Mouse (Mus musculus) intestine, postnatal 0 days (tissue): Measurements from ENCODE around the gene Glis3. TPM values are rescaled to one million over a fixed set of nuclear protein-coding genes. Genes with fewer than 3 reads are reported as not detected.

Source experiments
- ATAC-seq: fragments of 200-750 bp; cut with Nextera tagmentation; 2 replicates; pipeline ENCODE4 v1.8.0; 2017; ENCODE audit warnings: mild to moderate bottlenecking, moderate TSS enrichment, moderate library complexity
- H3K27ac ChIP-seq: fragments of 300-500 bp; sonication (generic); 2 replicates; pipeline ENCODE4 v1.5.1; 2014; ENCODE audit warnings: mild to moderate bottlenecking, low read depth, low read length, moderate library complexity
- H3K27me3 ChIP-seq: fragments of 300-500 bp; sonication (generic); replicated peaks from 2 replicates; pipeline ENCODE4 v1.6.1; 2014; ENCODE audit warnings: low read length, mixed read lengths; ENCODE audit not compliant: control insufficient read depth, insufficient read depth
- H3K36me3 ChIP-seq: fragments of 300-500 bp; sonication (generic); 2 replicates; pipeline ENCODE4 v1.6.1; 2014; ENCODE audit warnings: mild to moderate bottlenecking, moderate library complexity; ENCODE audit not compliant: control insufficient read depth, insufficient read depth
- H3K4me1 ChIP-seq: fragments of 300-500 bp; sonication (generic); replicated peaks from 2 replicates; pipeline ENCODE4 v1.6.1; 2014; ENCODE audit warnings: antibody characterized with exemption, low read length, mixed read lengths; ENCODE audit not compliant: control insufficient read depth, insufficient read depth
- H3K4me2 ChIP-seq: fragments of 300-500 bp; sonication (generic); replicated peaks from 2 replicates; pipeline ENCODE4 v1.6.1; 2014; ENCODE audit warnings: low read depth, mild to moderate bottlenecking, moderate library complexity
- H3K4me3 ChIP-seq: fragments of 300-500 bp; sonication (generic); 2 replicates; pipeline ENCODE4 v1.5.1; 2014; ENCODE audit warnings: low read depth, low read length
- H3K9ac ChIP-seq: fragments of 300-500 bp; sonication (generic); 2 replicates; pipeline ENCODE4 v1.6.1; 2014; ENCODE audit warnings: mild to moderate bottlenecking, low read depth, low read length
- H3K9me3 ChIP-seq: fragments of 300-500 bp; sonication (generic); 2 replicates; pipeline ENCODE4 v1.6.1; 2016; ENCODE audit warnings: mixed run types; ENCODE audit not compliant: control insufficient read depth
- CTCF ChIP-seq: sonication (generic); IDR thresholded peaks from 2 replicates; pipeline ENCODE4 v1.5.1; 2016; ENCODE audit warnings: low read depth, mild to moderate bottlenecking, control low read depth, antibody characterized with exemption, moderate library complexity
- WGBS: fragments of 180-500 bp; shearing (Covaris S2); extraction: QIAGEN DNeasy Blood & Tissue Kit; methylation state at CpG from one replicate; pipeline ENCODE4 v1.1.7; 2014; 5-methylcytosine and 5-hydroxymethylcytosine counted together
- polyA plus RNA-seq: library from polyadenylated mRNA; unstranded; fragments of >200 nt; fragmentation: Nextera tagmentation; extraction: Ambion mirVana; gene quantifications from 2 replicates; pipeline ENCODE4 v1.2.1, GENCODE M21; 2015

Gene Glis3
- polyA plus RNA-seq, 1 experiment from 2014 or later, result 0.86 TPM

DNA sequence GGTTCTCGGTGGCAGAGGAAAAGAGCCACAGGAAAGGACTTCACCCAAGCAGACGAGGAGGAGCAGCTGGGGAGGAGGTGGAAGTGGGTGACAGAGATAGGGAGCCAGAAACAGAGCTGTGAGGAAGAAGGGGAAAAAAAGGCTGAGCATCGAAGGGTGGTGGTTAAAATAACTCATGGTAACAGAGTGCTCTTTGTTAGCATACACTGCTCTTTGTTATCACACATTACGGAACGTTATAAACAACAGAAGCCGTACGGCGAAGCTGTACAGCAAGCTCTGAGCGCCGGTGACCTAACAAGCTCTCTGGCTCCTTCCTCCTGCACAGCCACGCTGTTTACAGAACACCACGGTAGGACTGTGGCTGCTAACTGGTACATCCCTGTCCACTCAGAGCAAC lies 176.9 kb downstream of the Glis3 start:
- no peaks in the 10 kb centered on the region for H3K4me1 ChIP-seq
- H3K9me3 ChIP-seq, result no peaks in the 10 kb centered on the region
- no peak for ATAC-seq
- H3K36me3 ChIP-seq, result no peaks in the 10 kb centered on the region
- H3K27me3 ChIP-seq, result no peaks in the 10 kb centered on the region
- no peak overlapping the region for H3K27ac ChIP-seq
- H3K9ac ChIP-seq, result no peak overlapping the region
- H3K4me3 ChIP-seq, result no peak overlapping the region
- 29% methylated on average over 11 of the region's 12 CpGs for WGBS
- no peak overlapping the region for H3K4me2 ChIP-seq
- TF ChIP-seq CTCF, result no peak

DNA sequence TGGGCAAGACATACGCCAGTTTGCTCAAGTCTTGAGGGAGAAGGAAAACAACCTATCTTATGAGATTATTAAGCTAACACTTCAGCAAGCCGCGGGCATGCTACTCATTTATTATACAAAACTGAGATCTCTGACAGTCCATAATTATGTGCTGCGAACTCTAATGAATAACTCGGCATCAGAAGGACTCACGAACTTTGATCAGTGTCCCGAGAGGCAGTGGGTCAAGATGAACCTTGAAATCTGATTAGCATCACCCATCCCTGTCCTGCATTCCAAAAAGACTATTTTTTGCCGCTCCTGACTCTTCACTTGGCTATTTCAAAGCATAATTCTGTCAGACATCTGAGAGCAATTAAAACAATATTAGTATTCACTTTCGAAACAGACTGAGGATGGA lies 178.9 kb downstream of the Glis3 start:
- no peak overlapping the region for H3K4me2 ChIP-seq
- 84% methylated on average over 9 of the region's 9 CpGs for WGBS
- no peak for ATAC-seq
- H3K4me1 ChIP-seq, result no peaks in the 10 kb centered on the region; the same call in 1 of the 2 replicates
- no peak overlapping the region for H3K9ac ChIP-seq
- H3K4me3 ChIP-seq, result no peak overlapping the region
- H3K36me3 ChIP-seq, result no peaks in the 10 kb centered on the region
- no peak for TF ChIP-seq CTCF
- no peaks in the 10 kb centered on the region for H3K9me3 ChIP-seq
- no peaks in the 10 kb centered on the region for H3K27me3 ChIP-seq
- no peak overlapping the region for H3K27ac ChIP-seq

DNA sequence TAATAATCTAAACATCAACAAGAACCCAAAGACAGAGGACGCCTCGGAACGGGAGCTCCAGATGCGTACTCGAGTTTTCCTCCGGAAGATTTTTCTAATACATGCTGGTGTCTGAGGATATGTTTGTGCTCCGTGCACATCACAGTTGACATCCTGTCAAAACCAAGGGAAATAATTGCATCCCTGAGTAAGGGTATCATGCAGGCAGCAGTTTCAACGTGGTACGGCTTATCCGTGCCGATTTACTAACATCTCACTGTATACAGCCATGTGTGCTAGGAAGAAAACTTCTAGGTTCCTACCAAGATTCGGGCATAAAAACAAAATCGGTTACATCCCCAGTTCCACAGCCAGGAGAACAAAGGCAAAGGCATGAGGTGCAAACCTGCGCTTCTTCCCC lies 179.4 kb downstream of the Glis3 start:
- 93% methylated on average over 14 of the region's 14 CpGs for WGBS
- no peak overlapping the region for H3K9ac ChIP-seq
- H3K4me3 ChIP-seq, result no peak overlapping the region
- no peak for ATAC-seq
- H3K9me3 ChIP-seq, result no peaks in the 10 kb centered on the region
- no peak overlapping the region for H3K27ac ChIP-seq
- H3K27me3 ChIP-seq, result no peaks in the 10 kb centered on the region
- no peaks in the 10 kb centered on the region; the same call in 1 of the 2 replicates for H3K4me1 ChIP-seq
- no peaks in the 10 kb centered on the region for H3K36me3 ChIP-seq
- TF ChIP-seq CTCF, result no peak
- H3K4me2 ChIP-seq, result no peak overlapping the region

DNA sequence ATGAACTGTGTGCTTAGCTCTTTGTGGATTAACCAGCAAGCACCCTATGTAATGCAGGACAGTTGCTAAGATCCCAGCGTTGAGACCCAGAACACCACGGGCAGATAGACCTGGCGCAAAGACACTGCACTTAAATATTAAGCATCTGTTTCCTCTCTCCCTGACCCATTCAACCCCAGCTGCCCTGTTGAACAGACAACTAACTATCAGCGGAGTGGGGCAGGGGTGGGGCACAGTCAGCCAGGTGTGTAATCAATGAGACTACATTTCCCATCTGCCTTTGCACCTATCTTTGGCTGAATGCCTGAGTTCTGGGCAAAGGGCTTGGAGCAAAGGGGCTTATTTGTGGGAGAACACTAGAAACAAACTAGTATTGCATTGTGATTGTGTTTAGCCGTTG lies 180.1 kb downstream of the Glis3 start:
- ATAC-seq, result no peak
- no peak overlapping the region for H3K9ac ChIP-seq
- no peaks in the 10 kb centered on the region; the same call in 1 of the 2 replicates for H3K4me1 ChIP-seq
- no peak overlapping the region for H3K27ac ChIP-seq
- H3K4me3 ChIP-seq, result no peak overlapping the region
- no peak overlapping the region for H3K4me2 ChIP-seq
- no peaks in the 10 kb centered on the region for H3K27me3 ChIP-seq
- no peak for TF ChIP-seq CTCF
- no peaks in the 10 kb centered on the region for H3K9me3 ChIP-seq
- WGBS, result 80% methylated on average over 5 of the region's 5 CpGs
- no peaks in the 10 kb centered on the region for H3K36me3 ChIP-seq

GRCm38 (mm10) chr19:28495926-28496325 lies 184.0 kb downstream of the Glis3 start:
- Histone ChIP-seq H3K36me3 (no peaks in the 10 kb centered on the region), H3K9me3 (no peaks in the 10 kb centered on the region), H3K9ac (no peak overlapping the region), H3K27ac (no peak overlapping the region), H3K4me1 (no peaks in the 10 kb centered on the region; the same call in 1 of the 2 replicates), H3K27me3 (no peaks in the 10 kb centered on the region), H3K4me3 (no peak overlapping the region), H3K4me2 (no peak overlapping the region)
- no peak for TF ChIP-seq CTCF
- 81% methylated on average over 6 of the region's 6 CpGs for WGBS
- ATAC-seq, result no peak

- Histone ChIP-seq H3K4me1 (no peaks in the 10 kb centered on the region; the same call in 1 of the 2 replicates), H3K9ac (no peak overlapping the region), H3K27me3 (no peaks in the 10 kb centered on the region), H3K27ac (no peak overlapping the region), H3K4me2 (no peak overlapping the region), H3K9me3 (no peaks in the 10 kb centered on the region), H3K36me3 (no peaks in the 10 kb centered on the region), H3K4me3 (no peak overlapping the region)
- no peak for TF ChIP-seq CTCF
- no peak for ATAC-seq
- WGBS, result 79% methylated on average over 8 of the region's 8 CpGs
Measured at GRCm38 (mm10) chr19:28493605-28494260, 186.1 kb downstream of the Glis3 start.
